Mouse (Mus musculus): ENCODE data around the gene Dus3l. TPM values are rescaled to one million over a fixed set of nuclear protein-coding genes. Genes with fewer than 3 reads are reported as not detected.

Dus3l gene
- polyA plus RNA-seq, 1 experiment from 2014 or later = 37.3 TPM

DNA sequence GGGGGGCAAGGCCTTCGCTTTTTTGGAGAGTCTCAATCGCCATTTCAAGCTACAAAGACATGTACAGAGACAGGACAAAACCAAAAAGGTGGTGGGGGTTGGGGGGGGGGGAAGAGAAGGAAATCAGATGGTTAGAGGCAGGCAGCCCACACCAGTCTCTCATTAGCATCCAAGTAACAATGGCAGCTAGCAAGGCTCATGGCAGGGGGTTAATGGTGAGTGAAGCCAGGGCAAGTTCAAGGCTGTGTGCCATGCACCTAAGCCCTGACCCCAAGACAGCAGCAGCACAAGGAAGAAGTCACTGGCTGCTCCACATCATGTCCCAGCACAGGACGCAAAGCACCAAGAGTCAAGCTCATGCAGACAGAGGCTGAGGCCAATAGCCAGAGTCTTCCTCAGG, 34.7 kb downstream of the Dus3l start:
- Histone ChIP-seq H3K9me3 (replicated peaks; ENCODE audit: low read length) (no peaks in the 10 kb centered on the region), H3K36me3 (ENCODE audit: insufficient read depth, low read length) (no peaks in the 10 kb centered on the region), H3K27ac (no peak overlapping the region), H3K27me3 (ENCODE audit: insufficient read depth, low read length) (no peaks in the 10 kb centered on the region), H3K4me1 (replicated peaks; ENCODE audit: insufficient read depth, low read length) (no peaks in the 10 kb centered on the region), H3K9ac (ENCODE audit: low read depth, low read length) (no peak overlapping the region), H3K4me3 (replicated peaks; ENCODE audit: low read depth, low read length) (no peak overlapping the region), H3K4me2 (ENCODE audit: low read length) (no peak overlapping the region)
- 78% methylated on average over 3 of the region's 3 CpGs for WGBS
- no peak for ATAC-seq (replicated peaks; ENCODE audit: low FRiP score, low read depth)
- no peak for TF ChIP-seq CTCF (IDR thresholded peaks at IDR 0.05; ENCODE audit: low read depth)
- no peak for DNase-seq (ENCODE audit: low spot score)

DNA sequence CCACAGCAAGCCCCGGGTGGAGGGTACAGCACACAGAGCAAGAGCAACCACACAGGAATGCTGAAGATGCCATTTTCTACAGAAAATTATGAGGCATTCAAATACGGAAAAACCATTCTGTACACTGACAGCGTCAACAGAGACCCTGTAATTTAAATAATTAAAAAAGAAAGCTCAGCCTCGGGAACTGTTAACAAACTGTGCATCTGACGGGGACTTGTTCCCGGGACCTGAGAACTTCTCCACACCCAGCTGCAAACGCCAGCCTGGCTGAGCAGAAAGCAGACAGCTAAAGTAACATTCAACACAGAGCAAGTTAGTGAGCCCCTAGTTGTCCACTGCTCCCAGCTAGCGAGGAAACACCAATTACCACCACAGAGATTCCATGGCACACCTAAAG, 37.5 kb downstream of the Dus3l start:
- TF ChIP-seq CTCF (IDR thresholded peaks at IDR 0.05; ENCODE audit: low read depth) = no peak
- H3K4me3 ChIP-seq (replicated peaks; ENCODE audit: low read depth, low read length) = no peak overlapping the region
- no peak overlapping the region for H3K4me2 ChIP-seq (ENCODE audit: low read length)
- no peaks in the 10 kb centered on the region for H3K9me3 ChIP-seq (replicated peaks; ENCODE audit: low read length)
- H3K27me3 ChIP-seq (ENCODE audit: insufficient read depth, low read length) = no peaks in the 10 kb centered on the region
- H3K4me1 ChIP-seq (replicated peaks; ENCODE audit: insufficient read depth, low read length) = no peaks in the 10 kb centered on the region
- DNase-seq (ENCODE audit: low spot score) (no peak), ATAC-seq (replicated peaks; ENCODE audit: low FRiP score, low read depth) (no peak)
- H3K27ac ChIP-seq = no peak overlapping the region
- 79% methylated on average over 8 of the region's 8 CpGs for WGBS
- H3K9ac ChIP-seq (ENCODE audit: low read depth, low read length) = no peak overlapping the region
- H3K36me3 ChIP-seq (ENCODE audit: insufficient read depth, low read length) = no peaks in the 10 kb centered on the region

DNA sequence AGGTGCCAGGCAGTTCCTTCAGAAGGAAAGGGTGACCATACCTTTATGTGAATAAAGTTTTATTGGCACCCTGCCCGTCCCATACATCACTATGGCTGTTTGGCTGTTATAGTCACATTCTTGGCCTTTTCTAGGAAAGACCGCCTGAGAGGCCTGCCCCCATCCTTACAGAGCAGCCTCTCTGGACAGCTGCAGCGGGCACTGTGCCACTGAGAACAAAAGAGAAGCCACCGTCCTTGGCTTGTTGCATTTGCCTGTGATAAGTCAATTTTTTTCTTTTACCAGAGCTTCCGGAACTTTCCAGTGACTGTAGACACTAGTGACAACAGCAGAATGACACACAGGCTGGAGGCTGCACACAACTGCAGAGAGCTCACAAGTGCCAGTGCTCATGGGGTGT, 40.4 kb downstream of the Dus3l start:
- ATAC-seq (replicated peaks; ENCODE audit: low FRiP score, low read depth) = no peak
- H3K4me3 ChIP-seq (replicated peaks; ENCODE audit: low read depth, low read length) = no peak overlapping the region
- H3K9ac ChIP-seq (ENCODE audit: low read depth, low read length) = no peak overlapping the region
- H3K36me3 ChIP-seq (ENCODE audit: insufficient read depth, low read length) = no peaks in the 10 kb centered on the region
- DNase-seq (ENCODE audit: low spot score) = no peak
- H3K27ac ChIP-seq = no peak overlapping the region
- WGBS = 68% methylated on average over 5 of the region's 5 CpGs
- no peaks in the 10 kb centered on the region for H3K4me1 ChIP-seq (replicated peaks; ENCODE audit: insufficient read depth, low read length)
- no peaks in the 10 kb centered on the region for H3K9me3 ChIP-seq (replicated peaks; ENCODE audit: low read length)
- no peaks in the 10 kb centered on the region for H3K27me3 ChIP-seq (ENCODE audit: insufficient read depth, low read length)
- H3K4me2 ChIP-seq (ENCODE audit: low read length) = no peak overlapping the region
- no peak for TF ChIP-seq CTCF (IDR thresholded peaks at IDR 0.05; ENCODE audit: low read depth)

DNA sequence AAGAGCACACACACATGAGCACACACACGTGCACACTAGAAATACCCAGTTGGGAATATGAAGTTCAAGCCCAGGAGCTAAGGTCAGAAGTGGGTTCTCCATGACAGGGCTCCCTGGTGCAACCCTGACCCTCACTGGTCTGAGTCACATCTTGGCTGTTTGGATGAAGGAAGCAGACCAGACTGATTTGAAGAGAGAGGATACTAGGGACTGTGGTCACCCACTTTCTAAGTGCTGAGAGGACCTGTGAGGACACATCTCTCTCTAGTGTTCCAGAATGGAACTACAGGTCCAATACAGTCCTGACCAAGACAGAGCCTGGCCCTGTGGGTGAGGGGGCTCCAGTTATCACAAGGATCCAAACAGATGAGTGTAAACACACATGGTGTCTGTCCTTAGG, 41.2 kb downstream of the Dus3l start:
- no peaks in the 10 kb centered on the region for H3K9me3 ChIP-seq (replicated peaks; ENCODE audit: low read length)
- H3K4me1 ChIP-seq (replicated peaks; ENCODE audit: insufficient read depth, low read length) = no peaks in the 10 kb centered on the region
- peak; percentile 23 for DNase-seq (ENCODE audit: low spot score)
- H3K27me3 ChIP-seq (ENCODE audit: insufficient read depth, low read length) = no peaks in the 10 kb centered on the region
- no peaks in the 10 kb centered on the region for H3K36me3 ChIP-seq (ENCODE audit: insufficient read depth, low read length)
- H3K27ac ChIP-seq = no peak overlapping the region
- TF ChIP-seq CTCF (IDR thresholded peaks at IDR 0.05; ENCODE audit: low read depth) = peak; percentile 52; the same call in 1 of the 2 replicates
- 79% methylated on average over 1 of the region's 1 CpGs for WGBS
- no peak for ATAC-seq (replicated peaks; ENCODE audit: low FRiP score, low read depth)
- H3K4me2 ChIP-seq (ENCODE audit: low read length) = no peak overlapping the region
- no peak overlapping the region for H3K9ac ChIP-seq (ENCODE audit: low read depth, low read length)
- H3K4me3 ChIP-seq (replicated peaks; ENCODE audit: low read depth, low read length) = no peak overlapping the region

DNA sequence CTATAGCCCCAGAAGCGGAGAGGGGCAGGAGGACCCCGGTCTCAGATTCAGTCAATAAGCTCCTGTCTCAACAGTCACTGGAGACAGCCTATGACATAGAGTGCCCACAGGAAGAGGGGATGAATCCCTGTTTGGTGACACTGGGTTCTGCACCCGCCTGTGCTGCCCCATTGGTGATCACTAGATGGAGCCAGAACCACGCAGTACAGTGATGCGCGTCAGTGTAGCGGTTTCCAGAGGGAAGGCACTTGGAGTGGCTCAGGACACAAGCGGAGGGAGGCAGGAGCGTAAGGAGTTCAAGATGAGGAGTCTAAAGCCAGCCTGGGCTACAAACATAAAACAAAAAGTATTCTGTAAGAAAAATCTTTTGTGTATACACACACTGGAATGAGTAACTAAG, 44.0 kb downstream of the Dus3l start:
- H3K9me3 ChIP-seq (replicated peaks; ENCODE audit: low read length) = no peaks in the 10 kb centered on the region
- peak; percentile 98 for TF ChIP-seq CTCF (IDR thresholded peaks at IDR 0.05; ENCODE audit: low read depth)

DNA sequence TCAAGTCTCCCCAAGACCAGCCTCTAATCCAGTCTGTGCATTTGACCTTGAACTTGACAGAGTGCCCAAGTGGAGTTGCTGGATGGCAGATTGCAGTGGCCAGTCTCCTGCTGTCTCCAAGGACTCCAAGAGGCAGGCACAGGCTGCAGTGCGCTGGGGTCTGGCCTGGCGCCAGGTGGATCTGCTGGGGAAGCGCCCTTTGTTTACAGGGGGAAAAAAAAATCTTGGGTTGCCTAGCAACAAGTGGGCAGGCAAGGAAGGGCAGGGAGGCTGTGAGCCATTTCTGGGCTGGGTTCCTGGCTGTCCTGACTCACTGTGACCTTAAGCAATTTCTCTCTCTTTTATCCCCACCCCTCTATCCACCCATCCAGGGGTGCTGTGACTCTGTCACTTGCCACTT, 45.7 kb downstream of the Dus3l start:
- Histone ChIP-seq H3K9me3 (replicated peaks; ENCODE audit: low read length) (no peaks in the 10 kb centered on the region), H3K9ac (ENCODE audit: low read depth, low read length) (no peak overlapping the region), H3K4me3 (replicated peaks; ENCODE audit: low read depth, low read length) (no peak overlapping the region), H3K4me2 (ENCODE audit: low read length) (no peak overlapping the region), H3K4me1 (replicated peaks; ENCODE audit: insufficient read depth, low read length) (no peaks in the 10 kb centered on the region), H3K36me3 (ENCODE audit: insufficient read depth, low read length) (no peaks in the 10 kb centered on the region), H3K27me3 (ENCODE audit: insufficient read depth, low read length) (no peaks in the 10 kb centered on the region), H3K27ac (no peak overlapping the region)
- WGBS = 7% methylated on average over 3 of the region's 3 CpGs
- ATAC-seq (replicated peaks; ENCODE audit: low FRiP score, low read depth) (peak; percentile 15; the same call in 1 of the 2 replicates), DNase-seq (ENCODE audit: low spot score) (peak; percentile 67)
- TF ChIP-seq CTCF (IDR thresholded peaks at IDR 0.05; ENCODE audit: low read depth) = no peak

More for the DNA sequence above, 44.0 kb downstream of the Dus3l start:
- WGBS = 12% methylated on average over 9 of the region's 9 CpGs
- DNase-seq (ENCODE audit: low spot score) (peak; percentile 90), ATAC-seq (replicated peaks; ENCODE audit: low FRiP score, low read depth) (peak; percentile 70)
- no peak overlapping the region for H3K4me2 ChIP-seq (ENCODE audit: low read length)
- H3K4me1 ChIP-seq (replicated peaks; ENCODE audit: insufficient read depth, low read length) = no peaks in the 10 kb centered on the region
- no peak overlapping the region for H3K9ac ChIP-seq (ENCODE audit: low read depth, low read length)
- no peak overlapping the region for H3K27ac ChIP-seq
- no peaks in the 10 kb centered on the region for H3K36me3 ChIP-seq (ENCODE audit: insufficient read depth, low read length)
- H3K27me3 ChIP-seq (ENCODE audit: insufficient read depth, low read length) = no peaks in the 10 kb centered on the region
- no peak overlapping the region for H3K4me3 ChIP-seq (replicated peaks; ENCODE audit: low read depth, low read length)

All from kidney, postnatal 0 days (tissue).